Mouse (Mus musculus) heart, embryonic 10.5 days (tissue): ENCODE measurements around the gene Pde4dip. TPM values are rescaled to one million over a fixed set of nuclear protein-coding genes. Genes with fewer than 3 reads are reported as not detected.

Experiments used
- DNase-seq: peaks from one replicate; pipeline ENCODE4 v3.0.0-alpha.2; 2017; ENCODE audit warnings: low spot score
- H3K27ac ChIP-seq: fragments of 300-500 bp; sonication (generic); 2 replicates; pipeline ENCODE4 v1.5.1; 2016; ENCODE audit warnings: mild to moderate bottlenecking
- H3K27me3 ChIP-seq: fragments of 300-500 bp; sonication (generic); 2 replicates; pipeline ENCODE4 v1.6.1; 2016; ENCODE audit warnings: mild to moderate bottlenecking; ENCODE audit not compliant: poor library complexity, insufficient read depth, severe bottlenecking
- H3K36me3 ChIP-seq: fragments of 300-500 bp; sonication (generic); 2 replicates; pipeline ENCODE4 v1.6.1; 2016; ENCODE audit warnings: mild to moderate bottlenecking, moderate library complexity
- H3K4me1 ChIP-seq: fragments of 300-500 bp; sonication (generic); 2 replicates; pipeline ENCODE4 v1.6.1; 2016; ENCODE audit warnings: mild to moderate bottlenecking
- H3K4me3 ChIP-seq: fragments of 300-500 bp; sonication (generic); 2 replicates; pipeline ENCODE4 v1.5.1; 2016; ENCODE audit warnings: mild to moderate bottlenecking, moderate library complexity
- H3K9me3 ChIP-seq: fragments of 300-500 bp; sonication (generic); 2 replicates; pipeline ENCODE4 v1.6.1; 2016; ENCODE audit warnings: mild to moderate bottlenecking, moderate library complexity
- WGBS: fragments of 180-500 bp; shearing (Covaris S2); methylation state at CpG from one replicate; pipeline ENCODE4 v1.1.7; 2016; 5-methylcytosine and 5-hydroxymethylcytosine counted together
- polyA plus RNA-seq: library from polyadenylated mRNA; unstranded; fragments of >200 nt; fragmentation: Nextera tagmentation; extraction: Ambion mirVana; gene quantifications from 2 replicates; pipeline ENCODE4 v1.2.1, GENCODE M21; 2016

The Pde4dip gene
- polyA plus RNA-seq, 1 experiment from 2014 or later = 42.0 TPM

DNA sequence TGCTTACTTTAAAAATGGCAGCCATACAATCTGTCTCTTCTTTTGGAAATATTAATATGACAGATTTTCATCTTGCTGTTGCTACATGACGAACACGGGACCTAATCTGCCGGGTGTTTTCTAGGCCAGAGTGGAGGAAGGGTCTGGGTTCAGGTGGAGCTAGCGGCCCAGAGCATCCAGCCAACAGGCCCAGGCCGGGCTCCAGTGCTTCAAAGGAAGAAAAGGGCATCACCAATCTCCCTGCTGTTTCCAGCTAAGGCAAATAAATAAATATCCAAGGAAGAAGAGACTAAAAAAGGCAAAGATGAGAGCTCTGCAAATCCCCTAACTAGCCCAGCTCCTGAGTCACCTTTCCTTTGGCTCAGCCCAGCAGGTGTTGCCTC, 731 bp downstream of the Pde4dip start:
- H3K27me3 ChIP-seq = peaks cover 52% of the 10 kb centered on the region
- H3K36me3 ChIP-seq = no peaks in the 10 kb centered on the region

GRCm38 (mm10) chr3:97881576-97881975, 6.9 kb downstream of the Pde4dip start:
- H3K4me1 ChIP-seq = peaks cover 3% of the 10 kb centered on the region; the same call in 1 of the 2 replicates
- no peaks in the 10 kb centered on the region for H3K9me3 ChIP-seq
- 93% methylated on average over 5 of the region's 5 CpGs for WGBS
- no peaks in the 10 kb centered on the region for H3K27me3 ChIP-seq
- H3K4me3 ChIP-seq = no peak overlapping the region
- H3K36me3 ChIP-seq = no peaks in the 10 kb centered on the region
- H3K27ac ChIP-seq = no peak overlapping the region
- no peak for DNase-seq

More for the DNA sequence above, 731 bp downstream of the Pde4dip start:
- H3K27ac ChIP-seq = no peak overlapping the region
- peaks cover 11% of the 10 kb centered on the region for H3K4me1 ChIP-seq
- 63% methylated on average over 5 of the region's 5 CpGs for WGBS
- H3K9me3 ChIP-seq = no peaks in the 10 kb centered on the region
- H3K4me3 ChIP-seq = peak overlapping the region; percentile 68
- no peak for DNase-seq

- Histone ChIP-seq H3K9me3 (no peaks in the 10 kb centered on the region), H3K27ac (no peak overlapping the region), H3K4me3 (no peak overlapping the region), H3K27me3 (no peaks in the 10 kb centered on the region), H3K4me1 (peaks cover 9% of the 10 kb centered on the region; the same call in 1 of the 2 replicates), H3K36me3 (no peaks in the 10 kb centered on the region)
- 17% methylated on average over 5 of the region's 5 CpGs for WGBS
- DNase-seq = peak; percentile 83
Measured at GRCm38 (mm10) chr3:97879222-97879621, 9.3 kb downstream of the Pde4dip start.

- WGBS = 60% methylated on average over 8 of the region's 8 CpGs
- DNase-seq = no peak
Measured at GRCm38 (mm10) chr3:97876259-97876658, 12.2 kb downstream of the Pde4dip start.

GRCm38 (mm10) chr3:97874777-97875176, 13.7 kb downstream of the Pde4dip start:
- no peaks in the 10 kb centered on the region for H3K36me3 ChIP-seq
- H3K27me3 ChIP-seq = no peaks in the 10 kb centered on the region
- H3K4me1 ChIP-seq = peaks cover 9% of the 10 kb centered on the region; the same call in 1 of the 2 replicates
- H3K9me3 ChIP-seq = no peaks in the 10 kb centered on the region
- no peak for DNase-seq
- WGBS = 25% methylated on average over 5 of the region's 5 CpGs
- no peak overlapping the region for H3K27ac ChIP-seq
- H3K4me3 ChIP-seq = no peak overlapping the region

More at GRCm38 (mm10) chr3:97876259-97876658, 12.2 kb downstream of the Pde4dip start:
- peaks cover 9% of the 10 kb centered on the region; the same call in 1 of the 2 replicates for H3K4me1 ChIP-seq
- no peak overlapping the region for H3K27ac ChIP-seq
- no peak overlapping the region for H3K4me3 ChIP-seq
- no peaks in the 10 kb centered on the region for H3K27me3 ChIP-seq
- H3K36me3 ChIP-seq = no peaks in the 10 kb centered on the region
- H3K9me3 ChIP-seq = no peaks in the 10 kb centered on the region

DNA sequence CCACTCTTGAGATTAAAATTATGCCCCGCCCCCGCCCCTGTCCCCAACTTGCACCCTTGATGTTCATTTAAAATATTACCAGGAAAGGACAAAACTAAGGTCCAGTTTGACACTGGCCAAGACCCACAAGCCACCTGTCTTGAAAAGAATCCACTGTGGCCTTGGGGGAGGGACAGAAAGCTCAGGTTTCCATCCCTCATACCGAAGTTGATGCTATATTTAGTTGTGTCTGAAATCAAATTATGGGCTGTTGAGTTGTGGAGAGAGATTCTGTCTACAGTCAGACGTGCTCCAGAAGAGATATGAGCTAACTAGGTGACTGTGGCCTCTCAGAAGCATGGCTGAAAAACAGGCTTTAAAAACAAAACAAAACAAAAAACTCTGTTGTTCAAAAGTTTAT, 18.8 kb downstream of the Pde4dip start:
- peaks cover 12% of the 10 kb centered on the region; the same call in 1 of the 2 replicates for H3K27me3 ChIP-seq
- no peaks in the 10 kb centered on the region for H3K9me3 ChIP-seq
- H3K27ac ChIP-seq = peak overlapping the region; percentile 86
- H3K4me1 ChIP-seq = peaks cover 39% of the 10 kb centered on the region
- 52% methylated on average over 4 of the region's 4 CpGs for WGBS
- H3K4me3 ChIP-seq = no peak overlapping the region
- DNase-seq = no peak
- no peaks in the 10 kb centered on the region for H3K36me3 ChIP-seq

DNA sequence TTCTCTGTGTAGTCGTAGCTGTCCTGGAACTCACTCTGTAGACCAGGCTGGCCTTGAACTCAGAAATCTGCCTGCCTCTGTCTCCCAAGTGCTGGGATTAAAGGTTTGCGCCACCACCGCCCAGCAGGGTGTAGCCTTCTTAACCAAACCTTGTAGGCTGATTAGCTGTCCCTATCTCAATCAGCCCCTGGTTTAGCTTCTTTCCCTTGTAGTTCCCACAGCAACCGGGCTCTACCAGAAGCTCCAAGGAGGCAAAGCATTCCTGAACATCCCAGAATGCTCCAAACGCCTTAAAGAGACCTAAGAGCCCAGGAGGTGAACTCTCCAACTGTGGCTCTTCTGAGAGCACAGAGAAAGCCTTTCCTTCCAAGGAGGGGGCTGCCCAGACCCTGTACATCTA, 19.8 kb downstream of the Pde4dip start:
- H3K27ac ChIP-seq = peak overlapping the region; percentile 86
- peaks cover 12% of the 10 kb centered on the region; the same call in 1 of the 2 replicates for H3K27me3 ChIP-seq
- no peak for DNase-seq
- no peaks in the 10 kb centered on the region for H3K36me3 ChIP-seq
- H3K4me1 ChIP-seq = peaks cover 35% of the 10 kb centered on the region
- no peak overlapping the region for H3K4me3 ChIP-seq
- H3K9me3 ChIP-seq = no peaks in the 10 kb centered on the region
- 29% methylated on average over 5 of the region's 5 CpGs for WGBS

DNA sequence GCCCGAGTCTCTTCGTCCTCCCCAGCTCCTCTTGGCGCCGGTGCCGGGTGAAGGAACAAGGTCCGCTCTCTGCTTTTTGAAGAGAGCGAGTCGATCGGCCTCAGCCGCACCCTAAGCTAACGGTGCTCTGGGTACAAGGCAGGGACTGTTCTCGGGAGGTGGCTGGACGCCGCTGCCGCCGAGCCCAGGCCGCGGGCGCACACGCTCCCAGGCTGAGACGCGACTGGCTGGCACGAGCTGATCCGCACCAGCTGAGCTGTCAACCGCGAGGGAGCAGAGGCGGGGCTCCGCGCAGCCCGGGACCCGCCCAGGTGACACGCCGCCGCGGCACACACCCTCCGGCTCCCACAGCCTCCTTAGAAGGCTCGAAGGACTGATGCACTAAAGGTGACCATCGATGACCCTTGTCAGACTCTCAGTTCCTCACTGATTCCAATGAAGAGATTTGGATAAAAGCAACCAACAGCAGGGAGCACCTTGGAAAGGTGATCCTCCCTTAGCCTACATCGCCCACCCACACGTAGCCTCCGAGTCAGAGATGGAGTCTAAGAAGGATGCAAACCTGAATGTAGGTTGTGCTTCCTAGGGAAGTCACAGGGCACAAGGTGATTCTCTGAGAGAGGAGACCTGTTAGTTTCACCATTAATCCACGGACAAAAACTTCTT, 20.4 kb downstream of the Pde4dip start:
- H3K27me3 ChIP-seq = peaks cover 12% of the 10 kb centered on the region; the same call in 1 of the 2 replicates
- peak overlapping the region; percentile 71 for H3K4me3 ChIP-seq
- H3K36me3 ChIP-seq = no peaks in the 10 kb centered on the region
- 3% methylated on average over 42 of the region's 42 CpGs for WGBS
- H3K9me3 ChIP-seq = no peaks in the 10 kb centered on the region
- H3K4me1 ChIP-seq = peaks cover 35% of the 10 kb centered on the region
- H3K27ac ChIP-seq = peak overlapping the region; percentile 90
- peak; percentile 90 for DNase-seq

- Histone ChIP-seq H3K9me3 (no peaks in the 10 kb centered on the region), H3K27me3 (peaks cover 12% of the 10 kb centered on the region; the same call in 1 of the 2 replicates), H3K36me3 (no peaks in the 10 kb centered on the region), H3K4me3 (peak overlapping the region; percentile 71), H3K4me1 (peaks cover 39% of the 10 kb centered on the region), H3K27ac (peak overlapping the region; percentile 90)
- peak; percentile 77 for DNase-seq
- 3% methylated on average over 28 of the region's 28 CpGs for WGBS
Measured at GRCm38 (mm10) chr3:97867221-97868023, 21.1 kb downstream of the Pde4dip start.

DNA sequence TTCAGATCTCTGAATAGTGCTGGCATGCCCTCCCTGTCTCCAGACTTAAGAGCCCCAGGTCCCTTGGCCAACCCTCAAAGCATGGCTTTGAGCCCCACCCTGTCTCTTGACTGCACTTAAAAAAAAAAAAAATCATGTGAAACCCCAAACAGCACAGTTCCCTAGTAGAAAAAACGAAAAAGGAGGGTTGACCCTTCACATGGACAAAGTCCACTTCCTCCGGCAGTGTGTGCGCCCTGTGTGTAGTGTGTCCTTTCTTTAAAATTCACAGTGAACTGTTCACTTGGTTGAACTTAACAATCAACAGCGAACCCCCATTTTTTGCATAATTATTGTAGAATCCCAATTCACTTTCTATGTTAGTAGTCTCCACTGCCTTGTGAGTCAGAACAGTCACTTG, 21.8 kb downstream of the Pde4dip start:
- 65% methylated on average over 4 of the region's 4 CpGs for WGBS
- no peaks in the 10 kb centered on the region for H3K36me3 ChIP-seq
- H3K27ac ChIP-seq = peak overlapping the region; percentile 90
- H3K27me3 ChIP-seq = peaks cover 12% of the 10 kb centered on the region; the same call in 1 of the 2 replicates
- peaks cover 42% of the 10 kb centered on the region for H3K4me1 ChIP-seq
- no peaks in the 10 kb centered on the region for H3K9me3 ChIP-seq
- DNase-seq = peak; percentile 66
- peak overlapping the region; percentile 71 for H3K4me3 ChIP-seq

DNA sequence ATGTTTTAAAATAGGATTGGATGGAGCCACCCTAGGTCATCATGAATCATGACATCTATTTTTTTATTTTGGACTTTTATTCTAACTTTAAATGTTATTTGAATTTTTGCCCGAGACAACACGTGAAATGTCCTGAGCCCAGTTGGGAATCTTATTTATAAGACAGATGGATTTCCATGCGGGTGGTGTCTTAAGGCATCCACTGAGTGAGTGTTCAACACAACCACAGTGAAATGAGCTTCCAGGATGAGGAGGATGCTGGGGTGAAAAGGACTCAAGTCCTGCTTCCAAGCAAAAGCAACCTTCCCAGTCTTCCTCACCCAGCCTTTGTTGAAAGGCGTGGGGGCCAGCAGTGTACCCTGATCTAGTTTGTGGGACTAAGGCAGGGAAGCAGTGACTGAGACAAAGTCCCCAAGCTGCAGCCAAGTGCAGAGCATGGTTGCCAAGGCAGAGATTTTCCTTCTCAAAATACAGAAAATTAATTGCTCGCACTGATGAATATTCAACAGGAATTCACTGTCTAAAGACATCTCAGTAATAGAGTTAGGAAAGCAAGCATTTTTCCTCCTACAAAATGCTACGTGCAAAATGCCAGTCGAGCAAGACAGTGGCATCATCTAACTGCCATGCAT, 27.6 kb downstream of the Pde4dip start:
- Histone ChIP-seq H3K36me3 (no peaks in the 10 kb centered on the region), H3K4me3 (no peak overlapping the region), H3K9me3 (no peaks in the 10 kb centered on the region), H3K4me1 (peaks cover 8% of the 10 kb centered on the region; the same call in 1 of the 2 replicates), H3K27ac (no peak overlapping the region), H3K27me3 (0 out of 2 replicates have a peak, but pooled peaks cover 4% of the 10 kb centered on the region)
- DNase-seq = no peak
- 90% methylated on average over 7 of the region's 7 CpGs for WGBS

- Histone ChIP-seq H3K27ac (no peak overlapping the region), H3K4me3 (no peak overlapping the region), H3K27me3 (no peaks in the 10 kb centered on the region), H3K36me3 (no peaks in the 10 kb centered on the region), H3K4me1 (peaks cover 7% of the 10 kb centered on the region; the same call in 1 of the 2 replicates), H3K9me3 (no peaks in the 10 kb centered on the region)
- 59% methylated on average over 1 of the region's 1 CpGs for WGBS
- no peak for DNase-seq
Measured at GRCm38 (mm10) chr3:97859400-97859799, 29.1 kb downstream of the Pde4dip start.
